Mouse (Mus musculus) bone marrow macrophage, adult 2 months (primary cell): ENCODE results near the gene Abcc4.

Experiments
- CTCF ChIP-seq: IDR thresholded peaks from 2 replicates; pipeline ENCODE4 v1.5.1; 2012; ENCODE audit warnings: low read depth, mild to moderate bottlenecking, low read length, moderate library complexity
- POLR2A ChIP-seq: IDR thresholded peaks from 2 replicates; pipeline ENCODE4 v1.6.1; 2012; ENCODE audit warnings: mild to moderate bottlenecking, low read depth, low read length, borderline replicate concordance

- no peak for TF ChIP-seq CTCF
- TF ChIP-seq POLR2A, result no peak
Observed at GRCm38 (mm10) chr14:118662124-118662523, 43.9 kb downstream of the Abcc4 start.
